Mouse (Mus musculus): ENCODE results near the gene Mapk8ip2.

Gene Mapk8ip2

DNA sequence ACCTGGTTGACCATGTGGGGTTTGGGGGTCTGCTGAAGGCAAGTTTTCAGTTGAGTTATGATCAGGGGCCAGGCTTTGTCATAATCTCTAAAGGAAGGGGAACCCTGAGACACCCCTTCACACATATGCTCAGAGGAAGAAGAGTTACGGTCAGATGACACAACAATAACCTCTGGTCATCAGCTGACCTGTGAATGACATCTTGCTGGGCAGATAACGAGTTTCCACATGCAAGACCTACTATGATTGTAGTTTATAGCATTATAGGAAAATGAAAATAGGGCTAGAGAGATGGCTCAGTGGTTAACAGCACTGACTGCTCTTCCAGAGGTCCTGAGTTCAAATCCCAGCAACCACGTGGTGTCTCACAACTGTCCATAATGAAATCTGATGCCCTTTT lies 24.9 kb downstream of the Mapk8ip2 start:
- peak overlapping the region; percentile 54; the same call in 1 of the 2 replicates for H3K4me3 ChIP-seq (replicated peaks; ENCODE audit: low read length)
- peaks cover 71% of the 10 kb centered on the region for H3K4me1 ChIP-seq (replicated peaks; ENCODE audit: low read depth, low read length)
- peaks cover 10% of the 10 kb centered on the region; the same call in 1 of the 2 replicates for H3K36me3 ChIP-seq (ENCODE audit: insufficient read depth, low read length)
- no peak for TF ChIP-seq CTCF (conservative IDR thresholded peaks at IDR 0.05; ENCODE audit: low read length)
- no peaks in the 10 kb centered on the region for H3K27me3 ChIP-seq (ENCODE audit: insufficient read depth, low read length)
- peaks cover 5% of the 10 kb centered on the region; the same call in 1 of the 2 replicates for H3K9me3 ChIP-seq (ENCODE audit: low read length)

DNA sequence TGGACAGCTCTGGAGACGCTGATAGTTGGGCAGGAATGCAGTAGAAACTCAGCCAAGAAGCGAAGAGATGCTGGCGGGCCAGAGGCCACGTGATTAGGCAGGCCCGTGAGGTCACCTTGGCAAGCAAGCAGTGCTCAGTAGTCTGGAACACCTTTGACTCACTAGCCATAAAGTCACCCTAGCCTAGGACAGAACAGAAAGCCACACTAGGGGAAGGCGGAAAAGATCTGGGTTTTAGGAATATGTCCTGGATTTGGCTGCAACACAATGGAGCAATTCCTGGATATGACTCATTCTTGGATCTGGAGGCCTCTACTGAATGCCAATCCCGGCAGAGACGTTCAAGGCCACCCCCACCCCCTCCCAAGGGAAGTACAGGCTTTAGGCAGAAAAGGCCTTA lies 26.9 kb downstream of the Mapk8ip2 start:
- peaks cover 51% of the 10 kb centered on the region for H3K4me1 ChIP-seq (replicated peaks; ENCODE audit: low read depth, low read length)
- TF ChIP-seq CTCF (conservative IDR thresholded peaks at IDR 0.05; ENCODE audit: low read length), result no peak
- TF ChIP-seq NANOG (IDR thresholded peaks at IDR 0.05; ENCODE audit: borderline replicate concordance, low read length), result no peak
- peaks cover 5% of the 10 kb centered on the region; the same call in 1 of the 2 replicates for H3K9me3 ChIP-seq (ENCODE audit: low read length)
- peak overlapping the region; percentile 35; the same call in 1 of the 2 replicates for H3K4me3 ChIP-seq (replicated peaks; ENCODE audit: low read length)
- H3K36me3 ChIP-seq (ENCODE audit: insufficient read depth, low read length), result no peaks in the 10 kb centered on the region
- no peaks in the 10 kb centered on the region for H3K27me3 ChIP-seq (ENCODE audit: insufficient read depth, low read length)

DNA sequence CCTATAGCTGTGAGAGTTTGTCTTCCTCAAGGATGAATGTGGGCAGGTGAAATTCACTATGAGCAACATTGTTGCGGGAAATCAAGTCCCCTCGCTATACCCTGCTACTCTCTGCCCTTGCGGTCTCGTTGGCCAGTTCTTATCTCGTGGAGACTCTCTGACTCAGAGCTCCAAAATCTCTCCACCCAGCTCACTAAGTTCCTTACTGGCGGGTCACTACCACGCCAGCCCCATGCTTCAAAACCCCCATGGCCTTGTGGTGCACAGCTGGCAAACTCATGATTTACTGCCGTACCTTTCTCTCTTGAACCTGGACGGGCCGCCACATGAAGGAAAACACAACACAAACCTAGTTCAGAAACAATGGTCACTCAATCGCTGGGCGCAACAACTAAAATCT lies 34.5 kb downstream of the Mapk8ip2 start:
- TF ChIP-seq NANOG (IDR thresholded peaks at IDR 0.05; ENCODE audit: borderline replicate concordance, low read length), result no peak
- no peak for TF ChIP-seq POU5F1 (IDR thresholded peaks at IDR 0.05; ENCODE audit: borderline replicate concordance, low read length)
- no peak for TF ChIP-seq CTCF (conservative IDR thresholded peaks at IDR 0.05; ENCODE audit: low read length)
- H3K36me3 ChIP-seq (ENCODE audit: insufficient read depth, low read length), result no peaks in the 10 kb centered on the region
- H3K4me1 ChIP-seq (replicated peaks; ENCODE audit: low read depth, low read length), result peaks cover 26% of the 10 kb centered on the region
- H3K27me3 ChIP-seq (ENCODE audit: insufficient read depth, low read length), result peaks cover 12% of the 10 kb centered on the region; the same call in 1 of the 2 replicates
- peak overlapping the region; percentile 62 for H3K4me3 ChIP-seq (replicated peaks; ENCODE audit: low read length)
- H3K9me3 ChIP-seq (ENCODE audit: low read length), result no peaks in the 10 kb centered on the region

DNA sequence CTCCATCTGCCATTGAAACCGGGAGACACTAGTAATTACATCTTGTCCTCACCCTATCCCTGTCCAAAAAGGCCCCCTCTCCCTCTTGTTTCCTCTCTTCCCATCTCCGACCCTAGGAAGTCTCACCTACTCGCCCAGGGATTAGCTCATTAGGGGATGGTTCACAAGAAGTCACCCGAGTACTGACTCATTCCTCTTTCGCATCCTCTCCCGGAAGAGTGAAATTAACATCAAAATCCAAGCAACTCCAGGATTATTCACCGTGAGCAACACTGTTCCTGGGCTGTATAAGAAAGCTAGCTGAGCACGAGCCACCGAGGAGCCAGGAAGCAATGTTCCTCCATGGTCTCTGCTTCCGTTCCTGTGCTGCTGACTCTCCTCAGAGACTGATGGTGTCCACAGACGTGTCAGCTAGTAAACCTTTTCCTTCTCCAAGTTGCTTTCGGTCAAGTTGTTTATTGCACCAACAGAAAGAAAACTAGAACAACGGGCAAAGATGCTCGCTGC lies 35.0 kb downstream of the Mapk8ip2 start:
- Histone ChIP-seq H3K4me1 (replicated peaks; ENCODE audit: low read depth, low read length) (peaks cover 26% of the 10 kb centered on the region), H3K9me3 (ENCODE audit: low read length) (no peaks in the 10 kb centered on the region), H3K36me3 (ENCODE audit: insufficient read depth, low read length) (no peaks in the 10 kb centered on the region), H3K27me3 (ENCODE audit: insufficient read depth, low read length) (peaks cover 12% of the 10 kb centered on the region; the same call in 1 of the 2 replicates), H3K4me3 (replicated peaks; ENCODE audit: low read length) (peak overlapping the region; percentile 62; the same call in 1 of the 2 replicates)
- TF ChIP-seq POU5F1 (IDR thresholded peaks at IDR 0.05; ENCODE audit: borderline replicate concordance, low read length) (no peak), CTCF (conservative IDR thresholded peaks at IDR 0.05; ENCODE audit: low read length) (no peak), NANOG (IDR thresholded peaks at IDR 0.05; ENCODE audit: borderline replicate concordance, low read length) (no peak)

DNA sequence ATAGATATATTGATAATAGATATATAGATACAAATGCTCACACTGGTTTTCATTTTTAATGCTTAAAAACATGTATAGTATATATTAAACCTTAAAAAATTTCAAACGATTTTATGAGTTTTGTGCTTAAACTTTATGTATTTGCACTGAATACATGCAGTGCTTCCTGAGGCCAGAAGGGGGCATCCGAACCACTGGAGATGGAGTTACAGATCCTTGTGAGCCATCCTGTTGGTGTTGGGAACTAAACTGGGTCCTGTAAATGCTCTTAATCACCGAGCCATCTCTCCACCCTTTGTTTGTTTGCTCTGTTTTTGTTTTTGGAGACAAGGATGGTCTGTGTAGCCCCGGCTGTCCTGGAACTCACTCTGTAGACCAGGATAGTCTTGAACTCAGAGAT lies 41.3 kb downstream of the Mapk8ip2 start:
- Histone ChIP-seq H3K9me3 (ENCODE audit: low read length) (no peaks in the 10 kb centered on the region), H3K4me1 (replicated peaks; ENCODE audit: low read depth, low read length) (peaks cover 37% of the 10 kb centered on the region), H3K4me3 (replicated peaks; ENCODE audit: low read length) (no peak overlapping the region), H3K36me3 (ENCODE audit: insufficient read depth, low read length) (no peaks in the 10 kb centered on the region), H3K27me3 (ENCODE audit: insufficient read depth, low read length) (peaks cover 41% of the 10 kb centered on the region)
- TF ChIP-seq NANOG (IDR thresholded peaks at IDR 0.05; ENCODE audit: borderline replicate concordance, low read length), result no peak
- TF ChIP-seq CTCF (conservative IDR thresholded peaks at IDR 0.05; ENCODE audit: low read length), result peak; percentile 64
- no peak for TF ChIP-seq POU5F1 (IDR thresholded peaks at IDR 0.05; ENCODE audit: borderline replicate concordance, low read length)

DNA sequence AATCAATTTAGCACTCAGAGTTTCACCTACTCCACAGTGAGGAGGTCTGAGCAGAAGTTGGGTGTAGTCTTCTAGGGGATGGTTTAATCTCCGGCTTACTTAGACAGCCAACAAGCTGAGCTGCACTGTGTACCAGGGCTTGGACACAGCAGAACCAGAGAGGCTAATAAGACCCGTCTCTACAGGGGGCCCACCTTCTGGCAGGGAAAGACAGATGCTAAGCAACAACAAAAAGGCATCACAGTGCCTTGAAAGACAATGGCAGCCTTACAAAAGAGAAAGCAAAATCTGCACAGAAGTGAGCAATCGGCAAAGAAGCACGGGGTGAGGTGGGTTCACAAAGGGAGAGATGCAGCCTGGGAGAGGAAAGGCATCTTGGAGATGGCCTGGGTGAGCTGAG lies 42.4 kb downstream of the Mapk8ip2 start:
- no peak overlapping the region for H3K4me3 ChIP-seq (replicated peaks; ENCODE audit: low read length)
- H3K4me1 ChIP-seq (replicated peaks; ENCODE audit: low read depth, low read length), result peaks cover 44% of the 10 kb centered on the region
- H3K9me3 ChIP-seq (ENCODE audit: low read length), result no peaks in the 10 kb centered on the region
- H3K36me3 ChIP-seq (ENCODE audit: insufficient read depth, low read length), result no peaks in the 10 kb centered on the region
- TF ChIP-seq POU5F1 (IDR thresholded peaks at IDR 0.05; ENCODE audit: borderline replicate concordance, low read length), result no peak
- no peak for TF ChIP-seq NANOG (IDR thresholded peaks at IDR 0.05; ENCODE audit: borderline replicate concordance, low read length)
- no peak for TF ChIP-seq CTCF (conservative IDR thresholded peaks at IDR 0.05; ENCODE audit: low read length)
- peaks cover 47% of the 10 kb centered on the region for H3K27me3 ChIP-seq (ENCODE audit: insufficient read depth, low read length)

DNA sequence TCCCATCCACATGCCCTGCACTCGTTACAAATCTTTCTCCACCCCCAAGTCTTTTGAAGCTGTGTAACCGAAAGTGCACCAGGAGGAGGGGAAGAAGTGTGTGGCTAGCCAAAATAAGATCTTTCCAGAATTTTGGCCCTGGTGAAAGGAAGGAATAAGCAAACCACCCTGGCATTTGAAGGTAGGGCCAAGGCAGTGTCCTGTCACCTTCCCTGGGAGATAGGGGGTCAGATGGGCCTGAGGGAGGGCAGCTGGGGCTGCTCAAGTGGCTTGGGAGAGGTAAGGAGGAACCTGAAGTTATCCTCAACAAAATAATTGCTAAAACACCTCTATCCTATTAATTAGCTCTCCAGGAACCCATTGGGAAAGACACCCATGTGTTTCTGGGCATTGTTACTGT lies 43.1 kb downstream of the Mapk8ip2 start:
- no peak for TF ChIP-seq CTCF (conservative IDR thresholded peaks at IDR 0.05; ENCODE audit: low read length)
- no peak for TF ChIP-seq NANOG (IDR thresholded peaks at IDR 0.05; ENCODE audit: borderline replicate concordance, low read length)
- no peak for TF ChIP-seq POU5F1 (IDR thresholded peaks at IDR 0.05; ENCODE audit: borderline replicate concordance, low read length)
- Histone ChIP-seq H3K27me3 (ENCODE audit: insufficient read depth, low read length) (peaks cover 49% of the 10 kb centered on the region), H3K9me3 (ENCODE audit: low read length) (no peaks in the 10 kb centered on the region), H3K4me1 (replicated peaks; ENCODE audit: low read depth, low read length) (peaks cover 47% of the 10 kb centered on the region), H3K4me3 (replicated peaks; ENCODE audit: low read length) (no peak overlapping the region), H3K36me3 (ENCODE audit: insufficient read depth, low read length) (no peaks in the 10 kb centered on the region)

DNA sequence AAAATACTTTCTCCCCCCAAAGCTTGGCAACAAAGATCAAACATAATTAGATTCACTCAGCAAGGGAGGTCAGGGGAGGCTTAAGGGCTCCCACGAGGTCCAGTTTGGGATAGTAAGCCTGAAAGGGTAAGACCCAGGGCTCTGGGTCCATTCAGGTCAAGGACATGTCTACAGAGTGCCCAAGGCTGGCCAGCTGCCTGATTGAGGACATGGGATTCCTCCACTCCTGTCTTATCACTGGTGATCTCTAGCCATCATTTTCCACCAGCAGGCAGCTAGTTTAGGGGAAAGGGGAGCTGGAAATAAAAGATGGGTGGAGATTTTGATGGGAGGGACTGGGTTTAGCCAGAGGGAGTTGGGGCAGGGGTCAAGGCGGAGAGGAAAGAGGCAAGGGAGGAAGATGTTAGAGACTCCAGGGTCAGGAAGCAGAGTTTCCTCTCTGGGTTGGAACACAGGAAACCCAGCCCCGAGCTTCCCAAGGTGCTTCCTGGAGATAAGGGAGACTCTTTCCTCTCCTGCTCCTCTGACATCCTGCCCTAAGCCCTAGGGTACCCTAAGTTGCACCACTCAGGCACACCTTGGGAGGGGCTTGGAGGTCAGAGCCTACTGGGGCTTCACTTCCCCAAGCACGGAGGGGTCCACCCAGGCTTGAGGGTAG lies 43.8 kb downstream of the Mapk8ip2 start:
- H3K4me1 ChIP-seq (replicated peaks; ENCODE audit: low read depth, low read length), result peaks cover 47% of the 10 kb centered on the region
- no peaks in the 10 kb centered on the region for H3K9me3 ChIP-seq (ENCODE audit: low read length)
- peaks cover 54% of the 10 kb centered on the region for H3K27me3 ChIP-seq (ENCODE audit: insufficient read depth, low read length)
- TF ChIP-seq POU5F1 (IDR thresholded peaks at IDR 0.05; ENCODE audit: borderline replicate concordance, low read length) (no peak), CTCF (conservative IDR thresholded peaks at IDR 0.05; ENCODE audit: low read length) (no peak), NANOG (IDR thresholded peaks at IDR 0.05; ENCODE audit: borderline replicate concordance, low read length) (no peak)
- H3K4me3 ChIP-seq (replicated peaks; ENCODE audit: low read length), result peak overlapping the region; percentile 80
- no peaks in the 10 kb centered on the region for H3K36me3 ChIP-seq (ENCODE audit: insufficient read depth, low read length)

Measured in E14TG2a.4 (cell line).